Mouse (Mus musculus) liver, embryonic 11.5 days (tissue): ENCODE measurements around the gene Ldlrap1. TPM values are rescaled to one million over a fixed set of nuclear protein-coding genes. Genes with fewer than 3 reads are reported as not detected.
"Not testable (repeated sequence)": the region's sequence is repeated elsewhere in the genome, so short reads cannot be mapped to it uniquely, and the experiment has no call there.

ENCODE experiments used
- ATAC-seq: fragments of 200-750 bp; cut with Nextera tagmentation; replicated peaks from 2 replicates; pipeline ENCODE4 v1.8.0; 2017; ENCODE audit warnings: moderate number of reproducible peaks, mild to moderate bottlenecking, moderate TSS enrichment, moderate library complexity; ENCODE audit not compliant: low FRiP score
- DNase-seq: peaks from one replicate; pipeline ENCODE4 v3.0.0-alpha.2; 2017; ENCODE audit warnings: low spot score
- H3K27ac ChIP-seq: fragments of 300-500 bp; sonication (generic); 2 replicates; pipeline ENCODE4 v1.5.1; 2014; ENCODE audit warnings: mild to moderate bottlenecking, low read depth, low read length, control low read depth
- H3K27me3 ChIP-seq: fragments of 300-500 bp; sonication (generic); replicated peaks from 2 replicates; pipeline ENCODE4 v1.6.1; 2014; ENCODE audit warnings: low read length, mixed read lengths; ENCODE audit not compliant: control insufficient read depth, insufficient read depth
- H3K36me3 ChIP-seq: fragments of 300-500 bp; sonication (generic); 2 replicates; pipeline ENCODE4 v1.6.1; 2014; ENCODE audit warnings: mild to moderate bottlenecking, low read length, moderate library complexity, mixed read lengths; ENCODE audit not compliant: control insufficient read depth, insufficient read depth
- H3K4me1 ChIP-seq: fragments of 300-500 bp; sonication (generic); replicated peaks from 2 replicates; pipeline ENCODE4 v1.6.1; 2014; ENCODE audit warnings: low read length, mixed read lengths; ENCODE audit not compliant: control insufficient read depth, insufficient read depth
- H3K4me2 ChIP-seq: fragments of 300-500 bp; sonication (generic); 2 replicates; pipeline ENCODE4 v1.6.1; 2014; ENCODE audit warnings: mild to moderate bottlenecking, control low read depth, moderate library complexity
- H3K4me3 ChIP-seq: fragments of 300-500 bp; sonication (generic); 2 replicates; pipeline ENCODE4 v1.5.1; 2014; ENCODE audit warnings: low read depth, low read length, control low read depth
- H3K9ac ChIP-seq: fragments of 300-500 bp; sonication (generic); 2 replicates; pipeline ENCODE4 v1.6.1; 2014; ENCODE audit warnings: low read depth, low read length, control low read depth
- H3K9me3 ChIP-seq: fragments of 300-500 bp; sonication (generic); 2 replicates; pipeline ENCODE4 v1.6.1; 2016; ENCODE audit warnings: low read length, inconsistent platforms, mixed read lengths; ENCODE audit not compliant: control insufficient read depth
- WGBS: fragments of 180-500 bp; shearing (Covaris S2); extraction: QIAGEN DNeasy Blood & Tissue Kit; methylation state at CpG from one replicate; pipeline ENCODE4 v1.1.7; 2014; 5-methylcytosine and 5-hydroxymethylcytosine counted together
- polyA plus RNA-seq: library from polyadenylated mRNA; unstranded; fragments of >200 nt; fragmentation: Nextera tagmentation; extraction: Ambion mirVana; gene quantifications from 2 replicates; pipeline ENCODE4 v1.2.1, GENCODE M21; 2014

Gene Ldlrap1
- polyA plus RNA-seq, 1 experiment from 2014 or later = 32.2 TPM

DNA sequence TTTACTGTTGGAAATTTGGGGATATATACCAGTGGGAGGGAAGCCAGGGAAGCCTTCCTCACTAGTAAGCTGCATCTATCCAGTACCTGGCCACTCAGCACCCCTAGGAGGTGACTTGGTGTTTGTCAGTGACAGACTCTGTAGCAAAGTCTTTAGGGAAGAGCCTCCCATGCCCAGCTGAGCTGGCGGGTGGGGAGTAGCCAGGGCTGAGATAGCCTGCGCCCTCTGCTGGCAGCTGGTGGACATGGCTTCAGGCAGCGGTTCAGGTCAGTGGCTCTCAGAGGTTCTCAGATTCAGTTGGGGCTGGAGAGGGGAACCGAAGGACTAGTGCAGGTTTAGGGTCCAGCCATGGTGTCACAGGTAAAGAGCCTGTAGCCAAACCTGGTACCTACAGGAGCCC is 31.4 kb upstream of the Ldlrap1 start:
- 0 out of 2 replicates have a peak, but pooled peaks cover 2% of the 10 kb centered on the region for H3K36me3 ChIP-seq
- no peak overlapping the region for H3K4me2 ChIP-seq
- H3K9me3 ChIP-seq = no peaks in the 10 kb centered on the region
- H3K27me3 ChIP-seq = no peaks in the 10 kb centered on the region
- no peak overlapping the region for H3K4me3 ChIP-seq
- H3K27ac ChIP-seq = no peak overlapping the region
- no peak overlapping the region for H3K9ac ChIP-seq
- DNase-seq (peak; percentile 73), ATAC-seq (peak; percentile 67)
- peaks cover 10% of the 10 kb centered on the region for H3K4me1 ChIP-seq
- WGBS = 10% methylated on average over 4 of the region's 4 CpGs

DNA sequence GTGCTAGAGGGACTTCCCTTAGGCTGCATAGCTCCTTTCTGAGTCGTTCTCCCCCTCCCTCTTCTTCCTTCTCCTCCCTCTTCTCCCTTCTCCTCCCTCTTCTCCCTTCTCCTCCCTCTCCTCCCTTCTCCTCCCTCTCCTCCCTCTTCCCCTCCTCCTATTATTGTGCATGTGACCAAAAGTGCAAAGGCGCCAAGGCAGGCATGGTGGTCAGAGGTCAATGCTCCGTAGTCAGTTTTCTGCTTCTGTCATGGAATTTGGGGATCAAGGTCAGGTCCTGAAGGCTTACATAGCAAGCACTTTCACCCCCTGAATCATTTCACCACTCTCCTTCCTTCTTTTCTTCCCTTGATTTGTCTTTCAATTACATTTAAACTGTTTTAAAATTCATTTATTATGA is 31.0 kb upstream of the Ldlrap1 start:
- Histone ChIP-seq H3K4me1 (peaks cover 10% of the 10 kb centered on the region), H3K27ac (no peak overlapping the region), H3K9ac (no peak overlapping the region), H3K4me2 (no peak overlapping the region), H3K36me3 (no peaks in the 10 kb centered on the region), H3K27me3 (no peaks in the 10 kb centered on the region), H3K9me3 (no peaks in the 10 kb centered on the region), H3K4me3 (no peak overlapping the region)
- WGBS = 44% methylated on average over 3 of the region's 3 CpGs
- DNase-seq (no peak), ATAC-seq (no peak)

DNA sequence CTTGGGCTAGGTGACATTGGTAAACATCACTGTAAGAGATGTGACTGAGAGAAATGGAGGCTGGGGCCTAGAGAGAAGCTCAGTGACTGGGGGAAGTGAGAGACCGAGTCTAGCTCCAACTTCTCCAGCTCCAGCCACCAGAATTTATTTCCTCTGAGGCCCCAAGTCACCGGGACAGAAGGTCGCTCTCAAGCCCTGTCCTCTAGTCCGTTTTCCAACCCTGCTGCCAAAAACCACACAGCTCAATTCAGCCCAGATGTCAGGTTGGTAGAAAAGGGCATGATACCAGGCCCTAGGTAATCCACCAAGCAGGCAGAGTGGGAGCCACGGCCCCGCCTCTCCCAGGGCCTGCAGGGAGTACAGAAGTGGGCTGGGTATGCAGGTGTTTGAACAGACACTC is 29.8 kb upstream of the Ldlrap1 start:
- DNase-seq (no peak), ATAC-seq (no peak)
- Histone ChIP-seq H3K4me1 (peaks cover 10% of the 10 kb centered on the region), H3K9me3 (no peaks in the 10 kb centered on the region), H3K27ac (no peak overlapping the region), H3K4me3 (no peak overlapping the region), H3K27me3 (no peaks in the 10 kb centered on the region), H3K36me3 (no peaks in the 10 kb centered on the region), H3K4me2 (no peak overlapping the region), H3K9ac (no peak overlapping the region)
- WGBS = 76% methylated on average over 6 of the region's 6 CpGs

DNA sequence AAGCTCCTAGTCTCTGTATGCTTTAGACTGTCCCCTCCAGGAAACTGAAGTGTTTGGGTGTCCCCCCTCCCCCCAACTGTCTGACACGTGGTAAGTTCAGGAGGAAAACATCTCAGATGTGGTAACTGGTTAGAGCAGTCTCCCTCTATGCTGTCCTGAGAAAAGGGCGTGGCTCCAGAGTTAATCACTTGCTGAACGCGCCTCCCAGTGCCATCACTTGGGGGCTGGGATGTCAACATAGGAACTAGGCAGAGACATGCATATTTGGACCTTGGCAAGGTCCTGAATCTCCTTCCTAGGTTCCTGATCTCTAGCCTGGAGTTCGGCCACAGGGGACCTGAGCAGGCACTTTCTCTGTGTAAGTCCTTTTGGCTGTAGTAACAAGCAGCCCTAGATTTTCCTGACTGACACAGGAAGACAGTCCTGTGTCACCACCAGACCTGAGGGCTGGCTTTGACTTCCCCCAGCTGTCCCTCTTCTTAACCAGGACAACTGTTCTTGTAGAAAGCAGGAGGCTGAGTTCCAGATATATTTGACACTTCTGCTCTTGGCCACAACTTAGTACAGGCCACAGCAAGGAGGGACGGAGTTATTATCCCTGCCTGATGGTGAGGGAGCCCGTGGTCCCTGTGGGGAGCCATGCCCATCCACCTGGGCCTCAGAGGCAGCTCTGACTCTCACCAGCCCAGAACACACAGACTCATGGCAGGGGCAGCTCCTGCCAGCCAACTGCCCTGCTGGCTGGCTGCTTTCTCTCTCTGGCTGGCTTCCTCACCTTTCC is 28.9 kb upstream of the Ldlrap1 start:
- H3K27ac ChIP-seq = no peak overlapping the region
- DNase-seq (no peak), ATAC-seq (peak; percentile 46; the same call in 1 of the 2 replicates)
- no peaks in the 10 kb centered on the region for H3K36me3 ChIP-seq
- no peak overlapping the region for H3K4me2 ChIP-seq
- WGBS = 29% methylated on average over 7 of the region's 7 CpGs
- H3K4me1 ChIP-seq = peaks cover 10% of the 10 kb centered on the region
- H3K9ac ChIP-seq = no peak overlapping the region
- H3K9me3 ChIP-seq = no peaks in the 10 kb centered on the region
- no peaks in the 10 kb centered on the region for H3K27me3 ChIP-seq
- H3K4me3 ChIP-seq = no peak overlapping the region

DNA sequence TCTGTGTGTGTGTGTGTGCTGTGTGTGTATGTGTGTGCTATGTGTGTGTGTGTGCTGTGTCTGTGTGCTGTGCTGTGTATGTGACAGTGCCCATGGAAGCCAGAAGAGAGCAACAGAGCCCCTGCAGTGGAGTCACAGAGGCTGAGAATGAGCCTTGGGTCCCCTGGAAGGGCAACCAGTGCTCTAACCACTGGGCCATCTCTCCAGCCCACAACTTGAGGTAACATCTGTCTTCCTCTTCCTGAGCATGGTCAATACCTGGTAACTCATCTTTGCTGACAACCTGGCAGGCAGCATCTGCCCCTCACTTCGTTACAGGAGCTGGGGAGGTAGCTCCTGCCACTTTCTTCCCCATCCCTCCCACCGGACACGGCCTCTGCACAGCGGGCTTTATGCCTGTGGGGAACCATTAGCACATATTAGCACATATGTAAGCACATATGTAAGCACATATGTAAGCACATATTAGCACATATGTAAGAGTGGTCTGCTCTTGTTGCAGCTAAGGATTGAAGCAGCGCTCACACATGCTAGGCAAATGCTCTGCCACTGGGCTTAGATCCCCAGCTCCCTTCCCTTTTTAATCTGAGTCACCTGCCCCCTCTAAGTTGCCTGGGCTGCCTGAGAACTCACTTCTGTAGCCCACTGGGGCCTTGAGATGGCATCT is 28.1 kb upstream of the Ldlrap1 start:
- Histone ChIP-seq H3K9ac (no peak overlapping the region), H3K27ac (no peak overlapping the region), H3K27me3 (no peaks in the 10 kb centered on the region), H3K4me1 (peaks cover 10% of the 10 kb centered on the region), H3K9me3 (no peaks in the 10 kb centered on the region), H3K4me2 (no peak overlapping the region), H3K4me3 (no peak overlapping the region), H3K36me3 (no peaks in the 10 kb centered on the region)
- ATAC-seq (no peak), DNase-seq (no peak)
- 84% methylated on average over 5 of the region's 5 CpGs for WGBS

DNA sequence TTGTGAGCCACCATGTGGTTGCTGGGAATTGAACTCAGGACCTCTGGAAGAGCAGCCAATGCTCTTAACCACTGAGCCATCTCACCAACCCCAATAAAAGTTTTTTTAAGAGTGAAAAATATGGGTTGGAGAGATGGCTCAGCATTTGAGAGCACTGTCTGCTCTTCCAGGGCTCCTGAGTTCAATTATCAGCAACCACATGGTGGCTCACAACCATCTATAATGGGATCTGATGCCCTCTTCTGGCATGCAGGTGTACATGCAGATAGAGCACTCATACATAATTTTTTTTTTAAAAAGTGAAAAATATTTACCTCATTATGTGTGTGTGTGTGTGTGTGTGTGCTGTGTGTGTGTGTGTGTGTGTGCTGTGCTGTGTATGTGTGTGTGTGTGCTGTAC is 27.1 kb upstream of the Ldlrap1 start:
- H3K4me3 ChIP-seq, ATAC-seq, H3K36me3 ChIP-seq, H3K9me3 ChIP-seq, H3K27ac ChIP-seq, H3K9ac ChIP-seq, H3K4me2 ChIP-seq, H3K27me3 ChIP-seq, DNase-seq: not testable (repeated sequence)
- H3K4me1 ChIP-seq = peaks cover 10% of the 10 kb centered on the region

DNA sequence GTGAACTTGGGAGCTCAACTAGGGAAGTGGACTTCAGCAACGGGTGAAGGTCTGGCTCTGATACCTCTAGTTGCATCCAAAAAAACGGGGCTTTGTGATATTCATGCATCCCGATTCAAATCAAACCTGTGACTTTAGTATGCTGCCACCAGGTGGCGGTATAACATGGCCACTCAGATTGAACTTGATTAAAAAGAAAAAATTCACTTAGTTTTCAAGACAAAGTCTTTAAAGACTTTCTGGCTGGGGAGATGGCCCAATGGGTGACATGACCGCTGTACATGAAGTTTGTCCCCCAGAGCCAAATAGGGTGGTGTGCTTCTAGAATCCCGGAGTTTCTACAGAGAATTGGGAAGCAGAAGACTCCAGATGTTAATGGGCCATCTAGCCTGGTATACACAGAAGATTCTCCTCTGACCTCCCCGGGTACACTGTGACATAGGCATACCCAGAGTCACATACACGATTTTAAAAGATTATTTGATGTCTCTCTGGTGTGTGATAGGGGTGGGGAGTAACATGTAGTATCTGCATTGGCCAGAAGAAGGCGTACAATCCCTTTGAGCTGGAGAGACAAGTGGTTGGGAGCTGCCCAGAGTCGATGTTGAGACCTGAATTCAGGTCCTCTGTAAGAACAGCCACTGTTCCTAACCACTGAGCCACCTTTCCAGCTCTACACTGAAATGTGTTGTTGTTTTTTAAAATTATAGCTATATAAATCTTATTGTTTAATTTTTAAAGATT is 25.6 kb upstream of the Ldlrap1 start:
- H3K27ac ChIP-seq = no peak overlapping the region
- H3K9ac ChIP-seq = no peak overlapping the region
- H3K9me3 ChIP-seq = no peaks in the 10 kb centered on the region
- DNase-seq = no peak
- no peak overlapping the region for H3K4me2 ChIP-seq
- no peak for ATAC-seq
- H3K4me1 ChIP-seq = peaks cover 10% of the 10 kb centered on the region
- H3K36me3 ChIP-seq = no peaks in the 10 kb centered on the region
- H3K4me3 ChIP-seq = no peak overlapping the region
- no peaks in the 10 kb centered on the region for H3K27me3 ChIP-seq
- 44% methylated on average over 10 of the region's 10 CpGs for WGBS

DNA sequence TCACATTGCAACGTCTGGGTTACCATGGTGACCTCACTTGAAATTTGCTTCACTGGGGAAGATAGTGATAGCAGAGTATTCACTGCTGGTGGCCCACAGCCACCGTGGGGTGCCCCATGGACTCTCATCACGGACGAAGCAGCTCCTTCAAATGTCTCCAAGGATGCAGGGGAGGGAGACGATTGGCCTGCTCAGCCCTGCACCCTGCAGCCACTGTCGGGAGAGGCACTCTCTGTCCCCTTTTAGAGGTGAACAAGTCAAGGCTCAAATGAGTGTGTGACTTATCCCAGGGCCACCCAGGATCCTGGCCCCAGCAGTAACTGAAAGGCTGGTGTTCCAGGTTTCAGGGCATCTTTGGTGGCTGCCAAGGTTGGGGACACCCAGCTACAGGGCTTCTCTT is 23.9 kb upstream of the Ldlrap1 start:
- no peak overlapping the region for H3K9ac ChIP-seq

More for the DNA sequence above, 23.9 kb upstream of the Ldlrap1 start:
- Histone ChIP-seq H3K9me3 (no peaks in the 10 kb centered on the region), H3K4me3 (no peak overlapping the region), H3K36me3 (no peaks in the 10 kb centered on the region), H3K4me2 (no peak overlapping the region), H3K27ac (no peak overlapping the region), H3K27me3 (no peaks in the 10 kb centered on the region), H3K4me1 (peaks cover 19% of the 10 kb centered on the region)
- ATAC-seq (no peak), DNase-seq (no peak)
- 67% methylated on average over 6 of the region's 6 CpGs for WGBS
